Mouse (Mus musculus): Measurements from ENCODE around the gene Gm14137.

DNA sequence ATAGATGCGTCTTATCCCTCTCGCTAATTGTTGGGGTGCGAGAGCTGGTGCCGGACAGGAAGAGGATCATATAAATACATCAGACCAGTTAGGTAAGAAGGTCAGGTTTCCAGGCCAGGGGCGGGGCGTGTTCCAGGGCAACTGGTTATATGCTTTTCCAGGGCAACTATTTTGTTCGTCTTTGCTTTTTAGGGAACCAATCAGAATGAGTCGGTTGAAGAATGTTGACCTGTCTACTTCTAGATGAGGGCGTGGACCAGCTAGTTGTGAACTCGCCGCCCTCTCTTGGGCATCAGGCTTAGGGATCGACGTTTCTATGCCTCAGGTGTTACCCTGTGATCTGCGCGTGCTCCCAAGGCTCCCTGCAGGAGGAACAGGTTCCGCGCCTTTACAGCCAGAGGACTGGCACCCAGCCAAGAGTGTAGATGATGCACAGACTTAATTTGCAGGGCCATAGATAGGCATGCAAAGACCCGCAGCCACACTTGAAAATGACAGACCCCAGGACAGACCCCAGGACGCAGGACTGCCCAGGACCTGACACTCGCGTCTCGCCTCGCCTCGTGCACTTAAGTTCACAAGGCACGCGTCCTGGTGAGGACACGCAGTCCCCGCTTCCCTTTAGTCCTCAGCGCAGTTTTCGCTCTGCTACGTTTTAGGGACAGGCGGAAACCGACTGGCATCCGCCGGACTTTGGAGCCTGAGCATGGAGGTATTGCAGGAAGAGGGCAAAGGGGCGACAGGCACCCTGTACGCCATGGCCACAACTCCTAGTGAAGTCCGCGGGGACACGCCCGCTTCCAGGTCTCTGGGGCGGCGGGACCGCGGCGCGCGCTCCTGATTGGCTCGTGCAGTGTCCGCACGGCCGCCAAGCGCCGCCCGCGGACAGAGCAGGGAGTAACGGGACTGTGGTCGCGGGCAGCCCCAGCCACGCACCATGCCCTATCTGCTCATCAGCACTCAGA lies 7.1 kb upstream of the Gm14137 start, which contains the start of gene Gchfr:
- TF ChIP-seq CTCF (IDR thresholded peaks at IDR 0.05; ENCODE audit: low read depth, low read length) = no peak
- no peak for TF ChIP-seq POLR2A (IDR thresholded peaks at IDR 0.05; ENCODE audit: insufficient read depth, low read length)
